ENCODE assay signal across 8 mouse cellular contexts in the genomic region with DNA sequence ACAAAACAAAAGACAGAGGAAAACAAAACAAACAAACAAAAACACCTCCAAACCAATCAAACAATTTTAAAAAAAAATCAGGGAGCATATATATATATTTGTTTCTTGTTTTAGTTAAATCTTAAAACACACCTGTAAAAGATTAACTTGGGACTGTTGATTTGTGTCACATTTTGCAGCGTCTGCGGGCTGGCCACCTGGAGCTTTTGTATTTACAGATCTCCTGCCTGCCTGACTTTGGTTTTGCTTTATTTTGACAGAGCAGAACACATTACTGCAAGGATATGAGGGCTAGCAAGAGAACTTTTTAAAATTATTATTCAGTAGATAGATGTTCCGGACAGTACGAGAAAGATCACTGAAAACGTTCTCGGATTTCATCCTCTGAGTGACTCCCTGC. TPM values are rescaled to one million over a fixed set of nuclear protein-coding genes. Genes with fewer than 3 reads are reported as not detected.
DNase-seq lines count a peak whose midpoint lies in the region; ATAC-seq and TF ChIP-seq lines count a peak whose summit lies in the region.

No protein-coding gene starts in this region.

- H3K9me3 ChIP-seq in lung, embryonic 14.5 days (ENCODE audit: low read depth, low read length) = no peaks in the 10 kb centered on the region
- no peaks in the 10 kb centered on the region for H3K9me3 ChIP-seq in intestine, embryonic 16.5 days (ENCODE audit: control insufficient read depth, low read length)
- no peaks in the 10 kb centered on the region for H3K9me3 ChIP-seq in liver, embryonic 15.5 days (replicated peaks)

- H3K36me3 ChIP-seq in lung, embryonic 14.5 days (ENCODE audit: insufficient read depth) = no peaks in the 10 kb centered on the region
- no peaks in the 10 kb centered on the region for H3K36me3 ChIP-seq in intestine, embryonic 16.5 days (ENCODE audit: control insufficient read depth, insufficient read depth, low read length)
- no peaks in the 10 kb centered on the region for H3K36me3 ChIP-seq in liver, embryonic 15.5 days (replicated peaks)

- peak overlapping the region; percentile 61; the same call in 1 of the 2 replicates for H3K27ac ChIP-seq in gastrocnemius, adult 2 months
- peak overlapping the region; percentile 96 for H3K27ac ChIP-seq in lung, embryonic 14.5 days (ENCODE audit: low read depth)
- peak overlapping the region; percentile 71 for H3K27ac ChIP-seq in intestine, embryonic 16.5 days (ENCODE audit: low read length)
- peak overlapping the region; percentile 78 for H3K27ac ChIP-seq in liver, embryonic 15.5 days (replicated peaks)

- no peak for DNase-seq in gastrocnemius, adult 2 months
- DNase-seq in gastrocnemius, postnatal 10 days = no peak
- no peak for DNase-seq in lung, embryonic 14.5 days
- DNase-seq in lung, postnatal 25 days (ENCODE audit: low spot score) = no peak
- DNase-seq in right cerebral cortex, postnatal 25 days = no peak
- DNase-seq in left cerebral cortex, postnatal 14 days (ENCODE audit: low spot score in 2 of 2) = no peak

- TF ChIP-seq CTCF in gastrocnemius, adult 2 months (IDR thresholded peaks at IDR 0.05) = no peak
- TF ChIP-seq CTCF in lung, embryonic 14.5 days (IDR thresholded peaks at IDR 0.05; ENCODE audit: low read depth) = no peak

- peak overlapping the region; percentile 34 for H3K9ac ChIP-seq in lung, embryonic 14.5 days
- H3K9ac ChIP-seq in intestine, embryonic 16.5 days (ENCODE audit: low read depth, low read length) = 0 out of 2 replicates have a peak overlapping the region, but pooled peaks have one; percentile 23
- no peak overlapping the region for H3K9ac ChIP-seq in liver, embryonic 15.5 days

- no peaks in the 10 kb centered on the region for H3K27me3 ChIP-seq in lung, embryonic 14.5 days (ENCODE audit: insufficient read depth, low read length)
- H3K27me3 ChIP-seq in intestine, embryonic 16.5 days (replicated peaks; ENCODE audit: control insufficient read depth, insufficient read depth, low read length) = no peaks in the 10 kb centered on the region
- peaks cover 60% of the 10 kb centered on the region for H3K27me3 ChIP-seq in liver, embryonic 15.5 days

- WGBS in lung, embryonic 14.5 days = 8% methylated on average over 6 of the region's 6 CpGs
- 35% methylated on average over 6 of the region's 6 CpGs for WGBS in intestine, embryonic 16.5 days
- WGBS in liver, embryonic 15.5 days (ENCODE audit: insufficient replicate concordance) = 61% methylated on average over 6 of the region's 6 CpGs

- H3K4me1 ChIP-seq in lung, embryonic 14.5 days (ENCODE audit: insufficient read depth) = peaks cover 63% of the 10 kb centered on the region
- H3K4me1 ChIP-seq in intestine, embryonic 16.5 days (ENCODE audit: control insufficient read depth, insufficient read depth, low read length) = peaks cover 48% of the 10 kb centered on the region
- H3K4me1 ChIP-seq in liver, embryonic 15.5 days (replicated peaks) = peaks cover 53% of the 10 kb centered on the region

- intact Hi-C loops in gastrocnemius, adult 2 months (cut with DNase I) = no loop called here
- intact Hi-C loops in left cerebral cortex, postnatal 14 days (cut with DNase I) = no loop called here

- no peak overlapping the region for H3K4me3 ChIP-seq in gastrocnemius, adult 2 months
- no peak overlapping the region for H3K4me3 ChIP-seq in lung, embryonic 14.5 days (ENCODE audit: low read depth, low read length)
- no peak overlapping the region for H3K4me3 ChIP-seq in intestine, embryonic 16.5 days (ENCODE audit: low read length)
- H3K4me3 ChIP-seq in liver, embryonic 15.5 days (replicated peaks) = no peak overlapping the region

- ATAC-seq in lung, embryonic 14.5 days (ENCODE audit: insufficient read depth) = no peak
- no peak for ATAC-seq in intestine, embryonic 16.5 days
- no peak for ATAC-seq in liver, embryonic 15.5 days (ENCODE audit: insufficient read depth)

- peak overlapping the region; percentile 40 for H3K4me2 ChIP-seq in lung, embryonic 14.5 days
- no peak overlapping the region for H3K4me2 ChIP-seq in intestine, embryonic 16.5 days (ENCODE audit: low read depth, low read length)
- H3K4me2 ChIP-seq in liver, embryonic 15.5 days = peak overlapping the region; percentile 29; the same call in 1 of the 2 replicates

RNA-seq across cellular contexts. Expression of a gene that starts 22.8 kb away (rescaled TPM):
- under 1 TPM in 1 of 2 experiments, not detected in 1; 0.22 TPM for total RNA-seq in gastrocnemius, adult 2 months (2021)
- 1 to 10 TPM; 3.9 to 4.8 TPM for total RNA-seq in gastrocnemius, postnatal 10 days (2021)
- polyA plus RNA-seq in lung, embryonic 14.5 days (2014; fragmentation: Nextera tagmentation; extraction: Ambion mirVana) = 97.5 and 102 TPM in 2 replicates
- 38.1 and 40.4 TPM in 2 replicates for polyA plus RNA-seq in intestine, embryonic 16.5 days (2015; fragmentation: Nextera tagmentation; extraction: Ambion mirVana)
- polyA plus RNA-seq in liver, embryonic 15.5 days (2015; fragmentation: Nextera tagmentation; extraction: Ambion mirVana) = 85.0 and 93.2 TPM in 2 replicates
- total RNA-seq in left cerebral cortex, postnatal 14 days (2021) = under 1 TPM; 0.70 to 0.81 TPM
